In genomic region chr3:90213956-90214684, GRCm38 (mm10) we compare ENCODE assay signal across 8 mouse cellular contexts. TPM values are rescaled to one million over a fixed set of nuclear protein-coding genes. Genes with fewer than 3 reads are reported as not detected.
A peak's percentile ranks its signal among the peaks of the same experiment; 100 is the strongest.
DNase-seq lines count a peak whose midpoint lies in the region; ATAC-seq and TF ChIP-seq lines count a peak whose summit lies in the region.

No protein-coding gene starts in this region.

- H3K9me3 ChIP-seq in MEL (replicated peaks; ENCODE audit: insufficient read depth, low read length) = no peaks in the 10 kb centered on the region
- no peaks in the 10 kb centered on the region for H3K9me3 ChIP-seq in lung, embryonic 16.5 days (ENCODE audit: control insufficient read depth, low read length)
- H3K9me3 ChIP-seq in stomach, postnatal 0 days (ENCODE audit: control insufficient read depth, low read length) = no peaks in the 10 kb centered on the region

- WGBS in kidney, adult 2 months = 12% methylated on average over 12 of the region's 12 CpGs
- WGBS in lung, embryonic 16.5 days = 11% methylated on average over 12 of the region's 12 CpGs
- WGBS in stomach, postnatal 0 days = 12% methylated on average over 12 of the region's 12 CpGs

- H3K4me3 ChIP-seq in MEL (ENCODE audit: control insufficient read depth in 1 of 2, insufficient read depth in 1 of 2, low read depth in 2 of 2, low read length in 2 of 2) = peak overlapping the region; percentile 65 to 94
- H3K4me3 ChIP-seq in kidney, adult 2 months (ENCODE audit: insufficient read depth, low read depth, low read length) = peak overlapping the region; percentile 87
- H3K4me3 ChIP-seq in lung, embryonic 16.5 days (ENCODE audit: low read length) = peak overlapping the region; percentile 58
- peak overlapping the region; percentile 90 for H3K4me3 ChIP-seq in stomach, postnatal 0 days (ENCODE audit: low read depth, low read length)

- peak; percentile 58 for DNase-seq in embryo, embryonic 10 days (ENCODE audit: low spot score)
- DNase-seq in embryo, embryonic 9.5 days (ENCODE audit: extremely low spot score) = no peak
- DNase-seq in MEL (ENCODE audit: low read depth, low spot score) = no peak
- DNase-seq in kidney, adult 2 months = peak; percentile 42
- DNase-seq in stomach, postnatal 0 days (ENCODE audit: low spot score) = no peak
- DNase-seq in urinary bladder, adult 18-20 months (ENCODE audit: low spot score in 2 of 2) = no peak

- no peak; a peak in 1 of 6 replicates for TF ChIP-seq CTCF in MEL (IDR thresholded peaks at IDR 0.05 in 2 of 3, conservative IDR thresholded peaks at IDR 0.05 in 1 of 3; ENCODE audit: control insufficient read depth in 1 of 3, insufficient read depth in 1 of 3, low read depth in 2 of 3, low read length in 3 of 3, poor library complexity in 1 of 3, severe bottlenecking in 1 of 3)
- TF ChIP-seq CTCF in kidney, adult 2 months (conservative IDR thresholded peaks at IDR 0.05; ENCODE audit: insufficient read depth, insufficient read length, low read depth, low read length) = no peak
- TF ChIP-seq CTCF in stomach, postnatal 0 days (IDR thresholded peaks at IDR 0.05; ENCODE audit: low read depth) = no peak

- peak overlapping the region; percentile 76 for H3K9ac ChIP-seq in MEL (ENCODE audit: control insufficient read depth, low read depth, low read length, poor library complexity, severe bottlenecking)
- H3K9ac ChIP-seq in lung, embryonic 16.5 days (ENCODE audit: low read length) = peak overlapping the region; percentile 55
- no peak overlapping the region for H3K9ac ChIP-seq in stomach, postnatal 0 days (ENCODE audit: low read length)

- TF ChIP-seq EP300 in MEL (IDR thresholded peaks at IDR 0.05; ENCODE audit: low read depth in 1 of 2, low read length in 2 of 2) = no peak
- TF ChIP-seq EP300 in stomach, postnatal 0 days (optimal IDR thresholded peaks at IDR 0.05) = no peak

- TF ChIP-seq RAD21 in MEL (IDR thresholded peaks at IDR 0.05; ENCODE audit: low read depth, low read length) = no peak

- no peak for TF ChIP-seq POLR2A in MEL (IDR thresholded peaks at IDR 0.05; ENCODE audit: control insufficient read depth in 1 of 2, insufficient read depth in 1 of 2, low read depth in 1 of 2, low read length in 2 of 2, poor library complexity in 1 of 2)
- TF ChIP-seq POLR2A in kidney, adult 2 months (IDR thresholded peaks at IDR 0.05; ENCODE audit: low read depth, low read length) = no peak

- H3K36me3 ChIP-seq in MEL (ENCODE audit: control insufficient read depth in 1 of 2, insufficient read depth in 2 of 2, low read length in 2 of 2) = peaks cover 18 to 27% of the 10 kb centered on the region in 2 experiments
- H3K36me3 ChIP-seq in kidney, adult 2 months (ENCODE audit: control insufficient read depth, insufficient read depth, low read length) = no peaks in the 10 kb centered on the region; the same call in 1 of the 2 replicates
- peaks cover 18% of the 10 kb centered on the region for H3K36me3 ChIP-seq in lung, embryonic 16.5 days (ENCODE audit: control insufficient read depth, insufficient read depth, low read length)
- peaks cover 3% of the 10 kb centered on the region; the same call in 1 of the 2 replicates for H3K36me3 ChIP-seq in stomach, postnatal 0 days (ENCODE audit: control insufficient read depth, insufficient read depth, low read length)

- peaks cover 7 to 16% of the 10 kb centered on the region in 2 experiments; a peak in 3 of 4 replicates for H3K4me1 ChIP-seq in MEL (ENCODE audit: control insufficient read depth in 1 of 2, insufficient read depth in 2 of 2, low read length in 2 of 2)
- peaks cover 5% of the 10 kb centered on the region; the same call in 1 of the 2 replicates for H3K4me1 ChIP-seq in kidney, adult 2 months (ENCODE audit: control insufficient read depth, insufficient read depth, low read length)
- H3K4me1 ChIP-seq in lung, embryonic 16.5 days (replicated peaks; ENCODE audit: control insufficient read depth, insufficient read depth, low read length) = peaks cover 20% of the 10 kb centered on the region
- H3K4me1 ChIP-seq in stomach, postnatal 0 days (replicated peaks; ENCODE audit: control insufficient read depth, insufficient read depth) = peaks cover 4% of the 10 kb centered on the region; the same call in 1 of the 2 replicates

- H3K79me2 ChIP-seq in MEL (ENCODE audit: control insufficient read depth, insufficient read depth, low read length, poor library complexity) = peaks cover 20% of the 10 kb centered on the region

- H3K27ac ChIP-seq in MEL (ENCODE audit: control insufficient read depth, low read depth, low read length) = peak overlapping the region; percentile 78
- peak overlapping the region; percentile 50; the same call in 1 of the 2 replicates for H3K27ac ChIP-seq in kidney, adult 2 months (ENCODE audit: insufficient read depth, low read depth, low read length)
- peak overlapping the region; percentile 56 for H3K27ac ChIP-seq in lung, embryonic 16.5 days (ENCODE audit: low read length)
- no peak overlapping the region for H3K27ac ChIP-seq in stomach, postnatal 0 days (replicated peaks)

- peak; percentile 36 for ATAC-seq in erythroid progenitor cell, adult 5-6 weeks (replicated peaks; ENCODE audit: low FRiP score, poor library complexity, severe bottlenecking)
- peak; percentile 45; the same call in 1 of the 2 replicates for ATAC-seq in lung, embryonic 16.5 days (ENCODE audit: low read depth)
- no peak; the same call in 1 of the 2 replicates for ATAC-seq in stomach, postnatal 0 days (ENCODE audit: low FRiP score, low TSS enrichment)

- no peaks in the 10 kb centered on the region for H3K27me3 ChIP-seq in MEL (ENCODE audit: control insufficient read depth in 1 of 2, insufficient read depth in 2 of 2, low read length in 2 of 2)
- H3K27me3 ChIP-seq in kidney, adult 2 months (replicated peaks; ENCODE audit: control insufficient read depth, insufficient read depth, low read length) = no peaks in the 10 kb centered on the region
- H3K27me3 ChIP-seq in lung, embryonic 16.5 days (ENCODE audit: control insufficient read depth, insufficient read depth, low read depth, low read length) = no peaks in the 10 kb centered on the region
- H3K27me3 ChIP-seq in stomach, postnatal 0 days (ENCODE audit: control insufficient read depth, insufficient read depth, low read length) = no peaks in the 10 kb centered on the region

- H3K4me2 ChIP-seq in lung, embryonic 16.5 days (ENCODE audit: low read depth, low read length) = peak overlapping the region; percentile 71
- peak overlapping the region; percentile 59 for H3K4me2 ChIP-seq in stomach, postnatal 0 days (replicated peaks; ENCODE audit: low read depth)

RNA-seq across cellular contexts. Expression of gene Rab13, which starts 0.6 kb away (rescaled TPM):
- 4.3 and 5.1 TPM in 2 replicates for total RNA-seq in MEL (2012; rRNA removed)
- polyA plus RNA-seq in MEL (2012; ENCODE audit: insufficient read depth in 1 of 2, insufficient read length in 2 of 2, low read depth in 1 of 2, low replicate concordance in 2 of 2, missing spikeins in 1 of 2) = 1 to 10 TPM in 1 of 2 experiments, not detected in 1; 7.7 TPM
- not detected in 2 replicates for total RNA-seq in erythroid progenitor cell, adult 5-6 weeks (2015; ENCODE audit: low replicate concordance)
- total RNA-seq in erythroid progenitor cell, adult 5-6 weeks (2017; ENCODE audit: low replicate concordance) = 0.39 and 0.53 TPM in 2 replicates
- polyA plus RNA-seq in kidney, adult 2 months (2012; rRNA removed) = 5.0 and 7.7 TPM in 2 replicates
- 41.5 and 43.6 TPM in 2 replicates for polyA plus RNA-seq in lung, embryonic 16.5 days (2015; fragmentation: Nextera tagmentation; extraction: Ambion mirVana)
- polyA plus RNA-seq in stomach, postnatal 0 days (2015; fragmentation: Nextera tagmentation; extraction: Ambion mirVana) = 17.8 and 18.2 TPM in 2 replicates

RNA-seq across cellular contexts. Expression of gene Rps27, which starts 0.7 kb away (rescaled TPM):
- 5,481 and 6,504 TPM in 2 replicates for total RNA-seq in MEL (2012; rRNA removed)
- polyA plus RNA-seq in MEL (2012; ENCODE audit: insufficient read depth in 1 of 2, insufficient read length in 2 of 2, low read depth in 1 of 2, low replicate concordance in 2 of 2, missing spikeins in 1 of 2) = 1,000 to 10,000 TPM in 1 of 2 experiments, not detected in 1; 2,476 TPM
- total RNA-seq in erythroid progenitor cell, adult 5-6 weeks (2015; ENCODE audit: low replicate concordance) = 1,008 and 1,082 TPM in 2 replicates
- 1,107 and 1,635 TPM in 2 replicates for total RNA-seq in erythroid progenitor cell, adult 5-6 weeks (2017; ENCODE audit: low replicate concordance)
- 944 and 1,038 TPM in 2 replicates for polyA plus RNA-seq in kidney, adult 2 months (2012; rRNA removed)
- polyA plus RNA-seq in lung, embryonic 16.5 days (2015; fragmentation: Nextera tagmentation; extraction: Ambion mirVana) = 1,630 and 1,729 TPM in 2 replicates
- polyA plus RNA-seq in stomach, postnatal 0 days (2015; fragmentation: Nextera tagmentation; extraction: Ambion mirVana) = 1,661 and 1,706 TPM in 2 replicates

RNA-seq across cellular contexts. Expression of gene Jtb, which starts 17.3 kb away (rescaled TPM):
- total RNA-seq in MEL (2012; rRNA removed) = 76.0 and 107 TPM in 2 replicates
- polyA plus RNA-seq in MEL (2012; ENCODE audit: insufficient read depth in 1 of 2, insufficient read length in 2 of 2, low read depth in 1 of 2, low replicate concordance in 2 of 2, missing spikeins in 1 of 2) = 100 to 1,000 TPM in 1 of 2 experiments, not detected in 1; 103 TPM
- 10.9 and 46.5 TPM in 2 replicates for total RNA-seq in erythroid progenitor cell, adult 5-6 weeks (2015; ENCODE audit: low replicate concordance)
- total RNA-seq in erythroid progenitor cell, adult 5-6 weeks (2017; ENCODE audit: low replicate concordance) = 1.9 and 9.1 TPM in 2 replicates
- polyA plus RNA-seq in kidney, adult 2 months (2012; rRNA removed) = 60.7 and 74.7 TPM in 2 replicates
- 91.0 and 93.6 TPM in 2 replicates for polyA plus RNA-seq in lung, embryonic 16.5 days (2015; fragmentation: Nextera tagmentation; extraction: Ambion mirVana)
- polyA plus RNA-seq in stomach, postnatal 0 days (2015; fragmentation: Nextera tagmentation; extraction: Ambion mirVana) = 131 TPM in 2 replicates

RNA-seq across cellular contexts. Expression of gene Creb3l4, which starts 29.2 kb away (rescaled TPM):
- total RNA-seq in MEL (2012; rRNA removed) = 0.08 TPM in 1 of 2 replicates, not detected in the other
- under 1 TPM in 1 of 2 experiments, not detected in 1; 0.07 TPM for polyA plus RNA-seq in MEL (2012; ENCODE audit: insufficient read depth in 1 of 2, insufficient read length in 2 of 2, low read depth in 1 of 2, low replicate concordance in 2 of 2, missing spikeins in 1 of 2)
- not detected in 2 replicates for total RNA-seq in erythroid progenitor cell, adult 5-6 weeks (2015; ENCODE audit: low replicate concordance)
- total RNA-seq in erythroid progenitor cell, adult 5-6 weeks (2017; ENCODE audit: low replicate concordance) = not detected in 2 replicates
- polyA plus RNA-seq in kidney, adult 2 months (2012; rRNA removed) = 1.0 and 1.5 TPM in 2 replicates
- polyA plus RNA-seq in lung, embryonic 16.5 days (2015; fragmentation: Nextera tagmentation; extraction: Ambion mirVana) = 5.8 TPM in 2 replicates
- 41.9 TPM in 2 replicates for polyA plus RNA-seq in stomach, postnatal 0 days (2015; fragmentation: Nextera tagmentation; extraction: Ambion mirVana)

RNA-seq across cellular contexts. Expression of gene Slc39a1, which starts 33.9 kb away (rescaled TPM):
- 47.2 and 58.5 TPM in 2 replicates for total RNA-seq in MEL (2012; rRNA removed)
- 10 to 100 TPM; 61.7 to 80.5 TPM for polyA plus RNA-seq in MEL (2012; ENCODE audit: insufficient read depth in 1 of 2, insufficient read length in 2 of 2, low read depth in 1 of 2, low replicate concordance in 2 of 2, missing spikeins in 1 of 2)
- 2.1 and 5.0 TPM in 2 replicates for total RNA-seq in erythroid progenitor cell, adult 5-6 weeks (2015; ENCODE audit: low replicate concordance)
- total RNA-seq in erythroid progenitor cell, adult 5-6 weeks (2017; ENCODE audit: low replicate concordance) = 2.2 and 7.4 TPM in 2 replicates
- 71.3 and 74.2 TPM in 2 replicates for polyA plus RNA-seq in kidney, adult 2 months (2012; rRNA removed)
- 105 and 110 TPM in 2 replicates for polyA plus RNA-seq in lung, embryonic 16.5 days (2015; fragmentation: Nextera tagmentation; extraction: Ambion mirVana)
- polyA plus RNA-seq in stomach, postnatal 0 days (2015; fragmentation: Nextera tagmentation; extraction: Ambion mirVana) = 95.4 and 102 TPM in 2 replicates

Comparison
In these comparisons a context has a peak if more than half of its experiments do, and no peak if none do; other contexts are left out.
1. DNase-seq: peak in embryo, embryonic 10 days (single experiment) and kidney, adult 2 months (single experiment); none in embryo, embryonic 9.5 days (single experiment), MEL (single experiment), stomach, postnatal 0 days (single experiment) and urinary bladder, adult 18-20 months (0 of 2).
2. Peak in every context shown above with its lines, with median percentiles within 50 percentile points of each other: H3K4me3 ChIP-seq.